Mouse (Mus musculus) bone marrow macrophage, adult 2 months (primary cell): ENCODE data around the gene Vac14.

Source experiments
- CTCF ChIP-seq: IDR thresholded peaks from 2 replicates; pipeline ENCODE4 v1.5.1; 2012; ENCODE audit warnings: low read depth, mild to moderate bottlenecking, low read length, moderate library complexity
- POLR2A ChIP-seq: IDR thresholded peaks from 2 replicates; pipeline ENCODE4 v1.6.1; 2012; ENCODE audit warnings: mild to moderate bottlenecking, low read depth, low read length, borderline replicate concordance

GRCm38 (mm10) chr8:110689961-110690360 lies 71.6 kb downstream of the Vac14 start:
- no peak for TF ChIP-seq POLR2A
- TF ChIP-seq CTCF, result no peak
